Mouse (Mus musculus): ENCODE measurements around the gene Rassf3. TPM values are rescaled to one million over a fixed set of nuclear protein-coding genes. Genes with fewer than 3 reads are reported as not detected.

Rassf3 gene
- total RNA-seq, 1 experiment from 2014 or later: 93.0 TPM

GRCm38 (mm10) chr10:121422294-121422693 is 53.9 kb downstream of the Rassf3 start:
- no peak for ATAC-seq (replicated peaks; ENCODE audit: insufficient number of reproducible peaks, low FRiP score, low TSS enrichment, poor library complexity, severe bottlenecking)

GRCm38 (mm10) chr10:121421657-121422290 is 54.4 kb downstream of the Rassf3 start:
- no peak for ATAC-seq (replicated peaks; ENCODE audit: insufficient number of reproducible peaks, low FRiP score, low TSS enrichment, poor library complexity, severe bottlenecking)

- ATAC-seq (replicated peaks; ENCODE audit: insufficient number of reproducible peaks, low FRiP score, low TSS enrichment, poor library complexity, severe bottlenecking): no peak
These were observed 55.1 kb downstream of the Rassf3 start for GRCm38 (mm10) chr10:121421023-121421422.

GRCm38 (mm10) chr10:121419640-121420470 is 56.3 kb downstream of the Rassf3 start:
- peak; percentile 41; the same call in 1 of the 2 replicates for ATAC-seq (replicated peaks; ENCODE audit: insufficient number of reproducible peaks, low FRiP score, low TSS enrichment, poor library complexity, severe bottlenecking)

- no peak for ATAC-seq (replicated peaks; ENCODE audit: insufficient number of reproducible peaks, low FRiP score, low TSS enrichment, poor library complexity, severe bottlenecking)
These were observed 57.3 kb downstream of the Rassf3 start for GRCm38 (mm10) chr10:121418835-121419234.

GRCm38 (mm10) chr10:121414127-121414526 is 62.0 kb downstream of the Rassf3 start:
- ATAC-seq (replicated peaks; ENCODE audit: insufficient number of reproducible peaks, low FRiP score, low TSS enrichment, poor library complexity, severe bottlenecking): no peak

- no peak for ATAC-seq (replicated peaks; ENCODE audit: insufficient number of reproducible peaks, low FRiP score, low TSS enrichment, poor library complexity, severe bottlenecking)
These were observed 63.3 kb downstream of the Rassf3 start for GRCm38 (mm10) chr10:121412824-121413223.

- no peak for ATAC-seq (replicated peaks; ENCODE audit: insufficient number of reproducible peaks, low FRiP score, low TSS enrichment, poor library complexity, severe bottlenecking)
These were observed 64.3 kb downstream of the Rassf3 start for GRCm38 (mm10) chr10:121411721-121412455.

- ATAC-seq (replicated peaks; ENCODE audit: insufficient number of reproducible peaks, low FRiP score, low TSS enrichment, poor library complexity, severe bottlenecking): 0 out of 2 replicates have a peak, but pooled peaks have one; percentile 32
These were observed 66.4 kb downstream of the Rassf3 start for GRCm38 (mm10) chr10:121409717-121410116.

- ATAC-seq (replicated peaks; ENCODE audit: insufficient number of reproducible peaks, low FRiP score, low TSS enrichment, poor library complexity, severe bottlenecking): no peak
These were observed 72.2 kb downstream of the Rassf3 start for GRCm38 (mm10) chr10:121403946-121404345.

- 0 out of 2 replicates have a peak, but pooled peaks have one; percentile 27 for ATAC-seq (replicated peaks; ENCODE audit: insufficient number of reproducible peaks, low FRiP score, low TSS enrichment, poor library complexity, severe bottlenecking)
These were observed 73.0 kb downstream of the Rassf3 start for GRCm38 (mm10) chr10:121403104-121403503.

GRCm38 (mm10) chr10:121401005-121401404 is 75.1 kb downstream of the Rassf3 start:
- no peak for ATAC-seq (replicated peaks; ENCODE audit: insufficient number of reproducible peaks, low FRiP score, low TSS enrichment, poor library complexity, severe bottlenecking)

GRCm38 (mm10) chr10:121398599-121398998 is 77.5 kb downstream of the Rassf3 start:
- no peak for ATAC-seq (replicated peaks; ENCODE audit: insufficient number of reproducible peaks, low FRiP score, low TSS enrichment, poor library complexity, severe bottlenecking)

- ATAC-seq (replicated peaks; ENCODE audit: insufficient number of reproducible peaks, low FRiP score, low TSS enrichment, poor library complexity, severe bottlenecking): no peak
These were observed 80.5 kb downstream of the Rassf3 start for GRCm38 (mm10) chr10:121395542-121396176.

- no peak for ATAC-seq (replicated peaks; ENCODE audit: insufficient number of reproducible peaks, low FRiP score, low TSS enrichment, poor library complexity, severe bottlenecking)
These were observed 81.3 kb downstream of the Rassf3 start for GRCm38 (mm10) chr10:121394789-121395325.

- no peak for ATAC-seq (replicated peaks; ENCODE audit: insufficient number of reproducible peaks, low FRiP score, low TSS enrichment, poor library complexity, severe bottlenecking)
These were observed 81.9 kb downstream of the Rassf3 start for GRCm38 (mm10) chr10:121394270-121394669.

- ATAC-seq (replicated peaks; ENCODE audit: insufficient number of reproducible peaks, low FRiP score, low TSS enrichment, poor library complexity, severe bottlenecking): no peak
These were observed 84.2 kb downstream of the Rassf3 start for GRCm38 (mm10) chr10:121391901-121392300.

- no peak for ATAC-seq (replicated peaks; ENCODE audit: insufficient number of reproducible peaks, low FRiP score, low TSS enrichment, poor library complexity, severe bottlenecking)
These were observed 85.5 kb downstream of the Rassf3 start for GRCm38 (mm10) chr10:121390602-121391001.

- ATAC-seq (replicated peaks; ENCODE audit: insufficient number of reproducible peaks, low FRiP score, low TSS enrichment, poor library complexity, severe bottlenecking): no peak
These were observed 89.8 kb downstream of the Rassf3 start for GRCm38 (mm10) chr10:121386347-121386746.

All from monocyte, adult 5-6 weeks (primary cell).